Mouse (Mus musculus) regulatory T cell (primary cell): ENCODE data around the gene Tnfsfm13.

Source experiments
- in situ Hi-C: fragments of 300-600 bp; cut with MboI, MseI; formaldehyde crosslinking; loops from one replicate; pipeline ENCODE4 v1.15.1; 2025; ENCODE audit warnings: high pct_unique_total_duplicates

The Tnfsfm13 gene

GRCm38 (mm10) chr11:69655264-69656064, 40.4 kb downstream of the Tnfsfm13 start, which contains the start of gene Sox15:
Gene Sox15, plus strand, starts transcription at chr11:69655314.
- in situ Hi-C loops = loop anchor here (5.0 kb wide), 1 partner anchor 73 kb away; the partner anchor contains the start of genes Trp53 and Wrap53

- in situ Hi-C loops = loop anchor here (5.0 kb wide), 1 partner anchor 72 kb away; the partner anchor contains the start of genes Trp53 and Wrap53
Measured at GRCm38 (mm10) chr11:69654760-69655159, 41.1 kb downstream of the Tnfsfm13 start.

GRCm38 (mm10) chr11:69653399-69653798, 42.5 kb downstream of the Tnfsfm13 start:
- in situ Hi-C loops = no loop called here

- in situ Hi-C loops = no loop called here
Measured at GRCm38 (mm10) chr11:69645860-69646259, 50.0 kb downstream of the Tnfsfm13 start.

GRCm38 (mm10) chr11:69635471-69635870, 60.4 kb downstream of the Tnfsfm13 start:
- in situ Hi-C loops = no loop called here

- in situ Hi-C loops = no loop called here
Measured at GRCm38 (mm10) chr11:69633128-69633866, 62.6 kb downstream of the Tnfsfm13 start.
